Mouse (Mus musculus) kidney, adult 2 months (tissue): ENCODE data around the gene Fam178b. TPM values are rescaled to one million over a fixed set of nuclear protein-coding genes. Genes with fewer than 3 reads are reported as not detected.
A peak's percentile ranks its signal among the peaks of the same experiment; 100 is the strongest.
"Not testable (repeated sequence)": the region's sequence is repeated elsewhere in the genome, so short reads cannot be mapped to it uniquely, and the experiment has no call there.

Experiments used
- DNase-seq: peaks from one replicate; pipeline ENCODE4 v3.0.0; 2021
- H3K27ac ChIP-seq: fragments of 200-500 bp; 2 replicates; pipeline ENCODE4 v1.5.1; 2012; ENCODE audit warnings: low read depth, low read length, control low read depth, inconsistent platforms; ENCODE audit not compliant: insufficient read depth
- H3K27me3 ChIP-seq: fragments of 200-500 bp; replicated peaks from 2 replicates; pipeline ENCODE4 v1.6.1; 2012; ENCODE audit warnings: mild to moderate bottlenecking, moderate library complexity, low read length, inconsistent platforms; ENCODE audit not compliant: control insufficient read depth, insufficient read depth
- H3K36me3 ChIP-seq: fragments of 200-500 bp; 2 replicates; pipeline ENCODE4 v1.6.1; 2012; ENCODE audit warnings: mild to moderate bottlenecking, moderate library complexity, low read length, inconsistent platforms; ENCODE audit not compliant: control insufficient read depth, insufficient read depth
- H3K4me1 ChIP-seq: fragments of 200-500 bp; 2 replicates; pipeline ENCODE4 v1.6.1; 2011; ENCODE audit warnings: low read length; ENCODE audit not compliant: control insufficient read depth, insufficient read depth
- H3K4me3 ChIP-seq: fragments of 200-500 bp; 2 replicates; pipeline ENCODE4 v1.5.1; 2011; ENCODE audit warnings: mild to moderate bottlenecking, low read depth, low read length, control low read depth; ENCODE audit not compliant: insufficient read depth
- CTCF ChIP-seq: fragments of 200-500 bp; conservative IDR thresholded peaks from 2 replicates; pipeline ENCODE4 v1.5.1; 2011; ENCODE audit warnings: low read depth, mild to moderate bottlenecking, control low read depth, low read length, moderate library complexity, mixed read lengths; ENCODE audit not compliant: insufficient read depth, insufficient read length
- POLR2A ChIP-seq: fragments of 200-500 bp; IDR thresholded peaks from one replicate; pipeline ENCODE4 v1.6.1; 2011; ENCODE audit warnings: low read depth, low read length, control low read depth
- WGBS: fragments of 180-500 bp; shearing (Covaris S2); methylation state at CpG from one replicate; pipeline ENCODE4 v1.1.7; 2018; 5-methylcytosine and 5-hydroxymethylcytosine counted together
- polyA plus RNA-seq: library from polyadenylated mRNA; depleted of rRNA; stranded (reverse); fragments of >200 nt; gene quantifications from 2 replicates; pipeline ENCODE4 v1.2.3, GENCODE M21; 2012

The Fam178b gene
- polyA plus RNA-seq, 1 experiment = 1.1 TPM

GRCm38 (mm10) chr1:36670256-36670655, 12.7 kb downstream of the Fam178b start:
- no peak for TF ChIP-seq POLR2A
- no peak for TF ChIP-seq CTCF

GRCm38 (mm10) chr1:36668007-36668406, 15.0 kb downstream of the Fam178b start:
- H3K36me3 ChIP-seq, H3K4me1 ChIP-seq, H3K27ac ChIP-seq, H3K27me3 ChIP-seq, DNase-seq, H3K4me3 ChIP-seq: not testable (repeated sequence)
- WGBS = 79% methylated on average over 4 of the region's 4 CpGs

More at GRCm38 (mm10) chr1:36670256-36670655, 12.7 kb downstream of the Fam178b start:
- Histone ChIP-seq H3K4me1 (no peaks in the 10 kb centered on the region), H3K27me3 (no peaks in the 10 kb centered on the region), H3K4me3 (no peak overlapping the region), H3K36me3 (no peaks in the 10 kb centered on the region), H3K27ac (no peak overlapping the region)
- DNase-seq = no peak
- WGBS = 67% methylated on average over 4 of the region's 4 CpGs

- Histone ChIP-seq H3K4me3 (no peak overlapping the region), H3K36me3 (no peaks in the 10 kb centered on the region), H3K27me3 (no peaks in the 10 kb centered on the region), H3K27ac (no peak overlapping the region), H3K4me1 (no peaks in the 10 kb centered on the region)
- no peak for TF ChIP-seq CTCF
- TF ChIP-seq POLR2A = no peak
- 67% methylated on average over 4 of the region's 4 CpGs for WGBS
- no peak for DNase-seq
Observed at GRCm38 (mm10) chr1:36665934-36666333, 17.0 kb downstream of the Fam178b start.

- Histone ChIP-seq H3K36me3 (no peaks in the 10 kb centered on the region), H3K4me3 (no peak overlapping the region), H3K27ac (no peak overlapping the region), H3K4me1 (no peaks in the 10 kb centered on the region), H3K27me3 (no peaks in the 10 kb centered on the region)
- 60% methylated on average over 11 of the region's 11 CpGs for WGBS
- DNase-seq = peak; percentile 18
- no peak for TF ChIP-seq CTCF
- TF ChIP-seq POLR2A = no peak
Observed at GRCm38 (mm10) chr1:36665165-36665723, 17.7 kb downstream of the Fam178b start.

DNA sequence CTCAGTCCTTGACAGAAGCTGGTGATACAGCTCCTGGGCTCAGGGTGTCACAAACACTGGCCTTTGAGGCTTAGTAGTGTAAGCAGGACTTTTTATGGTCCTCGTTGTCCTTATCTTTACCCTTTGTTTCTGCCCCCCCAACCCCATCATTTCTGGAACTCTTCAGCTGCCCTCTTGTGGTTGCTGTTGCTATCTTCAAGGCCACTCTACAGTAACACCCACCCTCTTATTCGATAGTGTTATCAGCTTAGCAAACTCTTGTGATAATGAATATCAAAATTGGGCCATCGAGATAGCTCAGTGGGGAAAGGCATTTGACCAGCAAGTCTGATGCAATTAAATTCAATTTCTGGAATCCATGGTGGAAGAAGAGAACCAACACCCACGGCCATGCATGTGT, 18.5 kb downstream of the Fam178b start:
- H3K4me3 ChIP-seq = no peak overlapping the region
- 67% methylated on average over 4 of the region's 4 CpGs for WGBS
- H3K4me1 ChIP-seq = no peaks in the 10 kb centered on the region
- no peaks in the 10 kb centered on the region for H3K27me3 ChIP-seq
- TF ChIP-seq POLR2A = no peak
- TF ChIP-seq CTCF = 0 out of 2 replicates have a peak, but pooled peaks have one; percentile 10
- H3K36me3 ChIP-seq = no peaks in the 10 kb centered on the region
- DNase-seq = peak; percentile 27
- H3K27ac ChIP-seq = no peak overlapping the region

- Histone ChIP-seq H3K27me3 (no peaks in the 10 kb centered on the region), H3K4me1 (no peaks in the 10 kb centered on the region), H3K36me3 (no peaks in the 10 kb centered on the region), H3K27ac (no peak overlapping the region), H3K4me3 (no peak overlapping the region)
- no peak for DNase-seq
- no peak for TF ChIP-seq POLR2A
- TF ChIP-seq CTCF = no peak
- WGBS = 86% methylated on average over 7 of the region's 7 CpGs
Observed at GRCm38 (mm10) chr1:36658621-36659399, 24.2 kb downstream of the Fam178b start.

- no peaks in the 10 kb centered on the region for H3K27me3 ChIP-seq
- no peak overlapping the region for H3K4me3 ChIP-seq
- H3K4me1 ChIP-seq = no peaks in the 10 kb centered on the region
- H3K27ac ChIP-seq = no peak overlapping the region
- 85% methylated on average over 4 of the region's 4 CpGs for WGBS
- H3K36me3 ChIP-seq = no peaks in the 10 kb centered on the region
- no peak for DNase-seq
- TF ChIP-seq POLR2A (no peak), CTCF (no peak)
Observed at GRCm38 (mm10) chr1:36657658-36658415, 25.1 kb downstream of the Fam178b start.
